27 mouse cellular contexts compared by ENCODE assay signal in the genomic region with DNA sequence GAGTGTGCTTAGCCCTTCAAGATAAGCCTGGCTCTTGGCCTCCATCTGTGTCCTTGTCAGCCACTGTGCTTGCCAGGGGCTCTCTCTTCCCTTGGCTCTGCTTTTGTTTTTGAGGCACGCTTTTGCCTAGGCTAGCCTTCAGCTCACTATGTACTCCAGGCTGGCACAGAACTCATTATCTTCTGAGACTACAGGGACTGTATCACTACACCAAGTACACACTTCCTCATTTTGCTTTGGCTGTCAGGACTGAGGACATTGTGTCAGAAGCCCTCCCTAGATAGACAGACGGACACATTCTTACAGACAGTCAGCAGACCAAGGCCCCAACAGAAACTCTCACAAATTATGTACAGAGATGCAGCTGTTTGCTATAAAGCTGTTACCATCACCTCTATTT. TPM values are rescaled to one million over a fixed set of nuclear protein-coding genes. Genes with fewer than 3 reads are reported as not detected.
"Had no signal": no experiment of that assay in that cellular context is flagged by ENCODE, and none has a peak within 500 bp of the region (broad histone marks: within the 10 kb centered on the region; RNA-seq: fewer than 3 reads in every experiment).

No protein-coding gene starts in this region.

- H3K9me3 ChIP-seq: midbrain, embryonic 10.5 days; midbrain, embryonic 12.5 days; neural tube, embryonic 13.5 days; neural tube, embryonic 15.5 days had no signal

- DNase-seq: lung, adult 18-20 months; lung, embryonic 14.5 days; lung, postnatal 10 days; lung, postnatal 4 days; midbrain, embryonic 14.5 days; right cerebral cortex, postnatal 25 days; right cerebral cortex, postnatal 4 days; spleen, adult 18-20 months; thymus, adult 18-20 months; thymus, postnatal 25 days; thymus, postnatal 4 days had no signal

- H3K27ac ChIP-seq: liver, embryonic 14.5 days; midbrain, embryonic 10.5 days; midbrain, embryonic 12.5 days; neural tube, embryonic 13.5 days; neural tube, embryonic 15.5 days had no signal

- ATAC-seq: midbrain, embryonic 16.5 days had no signal

- H3K9ac ChIP-seq: liver, embryonic 14.5 days; lung, embryonic 14.5 days; midbrain, embryonic 12.5 days; neural tube, embryonic 13.5 days; neural tube, embryonic 15.5 days had no signal

- H3K4me3 ChIP-seq: midbrain, embryonic 10.5 days; midbrain, embryonic 12.5 days; myocyte; neural tube, embryonic 13.5 days; neural tube, embryonic 15.5 days had no signal

RNA-seq across cellular contexts. Expression of a gene that starts 11.0 kb away (rescaled TPM):
- polyA plus RNA-seq: myocyte had no signal

RNA-seq across cellular contexts. Expression of a gene that starts 25.5 kb away (rescaled TPM):
- polyA plus RNA-seq: myocyte had no signal

RNA-seq across cellular contexts. Expression of a gene that starts 47.5 kb away (rescaled TPM):
- total RNA-seq: megakaryocyte-erythroid progenitor cell, adult 5-6 weeks had no signal
- polyA plus RNA-seq: liver, embryonic 14.5 days; liver, embryonic 16.5 days; lung, embryonic 14.5 days; lung, embryonic 16.5 days; midbrain, embryonic 10.5 days; midbrain, embryonic 12.5 days; midbrain, embryonic 14.5 days; midbrain, embryonic 16.5 days; myocyte; neural tube, embryonic 11.5 days; neural tube, embryonic 13.5 days; neural tube, embryonic 15.5 days; small intestine, adult 2 months; stomach, embryonic 14.5 days; stomach, embryonic 16.5 days; thymus, postnatal 0 days; urinary bladder, adult 2 months had no signal

RNA-seq across cellular contexts. Expression of a gene that starts 59.9 kb away (rescaled TPM):
- total RNA-seq: megakaryocyte-erythroid progenitor cell, adult 5-6 weeks had no signal
- polyA plus RNA-seq: liver, embryonic 14.5 days; liver, embryonic 16.5 days; lung, embryonic 14.5 days; lung, embryonic 16.5 days; midbrain, embryonic 10.5 days; midbrain, embryonic 12.5 days; midbrain, embryonic 14.5 days; midbrain, embryonic 16.5 days; myocyte; neural tube, embryonic 11.5 days; neural tube, embryonic 13.5 days; neural tube, embryonic 15.5 days; small intestine, adult 2 months; stomach, embryonic 14.5 days; stomach, embryonic 16.5 days; urinary bladder, adult 2 months had no signal
